11 mouse cellular contexts compared by ENCODE assay signal in genomic region chr7:83056101-83056935, GRCm38 (mm10).
DNase-seq lines count a peak whose midpoint lies in the region; ATAC-seq and TF ChIP-seq lines count a peak whose summit lies in the region.
"Had no signal": no experiment of that assay in that cellular context is flagged by ENCODE, and none has a peak within 500 bp of the region (broad histone marks: within the 10 kb centered on the region; RNA-seq: fewer than 3 reads in every experiment).

No protein-coding gene starts in this region.

- H3ac ChIP-seq in C2C12 (ENCODE audit: control insufficient read depth, insufficient read length, low read depth) = no peak overlapping the region

- H3K9me3 ChIP-seq in heart, embryonic 15.5 days (replicated peaks) = no peaks in the 10 kb centered on the region
- H3K9me3 ChIP-seq in embryonic facial prominence, embryonic 14.5 days (ENCODE audit: control insufficient read depth, low read length) = no peaks in the 10 kb centered on the region
- no peaks in the 10 kb centered on the region for H3K9me3 ChIP-seq in limb, embryonic 15.5 days
- no peaks in the 10 kb centered on the region for H3K9me3 ChIP-seq in midbrain, embryonic 16.5 days (replicated peaks; ENCODE audit: control insufficient read depth, low read length, poor library complexity, severe bottlenecking)

- H3K79me2 ChIP-seq in C2C12 (ENCODE audit: control insufficient read depth, insufficient read depth) = no peaks in the 10 kb centered on the region

- no peaks in the 10 kb centered on the region for H3K27me3 ChIP-seq in heart, embryonic 15.5 days
- H3K27me3 ChIP-seq in C2C12 (ENCODE audit: control insufficient read depth, insufficient read depth, insufficient read length) = no peaks in the 10 kb centered on the region
- H3K27me3 ChIP-seq in embryonic facial prominence, embryonic 14.5 days (replicated peaks; ENCODE audit: control insufficient read depth, insufficient read depth, low read length) = no peaks in the 10 kb centered on the region
- no peaks in the 10 kb centered on the region for H3K27me3 ChIP-seq in limb, embryonic 15.5 days
- no peaks in the 10 kb centered on the region for H3K27me3 ChIP-seq in midbrain, embryonic 16.5 days (ENCODE audit: control insufficient read depth, insufficient read depth, low read depth, low read length)

- ATAC-seq in heart, embryonic 15.5 days (replicated peaks; ENCODE audit: insufficient number of reproducible peaks, insufficient read depth, low FRiP score, low read depth) = peak; percentile 69
- peak; percentile 67 for ATAC-seq in embryonic facial prominence, embryonic 14.5 days (ENCODE audit: low read depth)
- peak; percentile 69; the same call in 1 of the 2 replicates for ATAC-seq in limb, embryonic 15.5 days (ENCODE audit: insufficient number of reproducible peaks, low FRiP score, low TSS enrichment, low read depth)
- ATAC-seq in midbrain, embryonic 16.5 days = no peak
- ATAC-seq: hindbrain, postnatal 0 days had no signal

- WGBS in heart, embryonic 15.5 days = 49% methylated on average over 13 of the region's 13 CpGs
- 64% methylated on average over 13 of the region's 13 CpGs for WGBS in embryonic facial prominence, embryonic 14.5 days
- WGBS in limb, embryonic 15.5 days = 61% methylated on average over 13 of the region's 13 CpGs
- WGBS in midbrain, embryonic 16.5 days = 90% methylated on average over 13 of the region's 13 CpGs

- no peak overlapping the region for H3K4me3 ChIP-seq in heart, embryonic 15.5 days
- H3K4me3 ChIP-seq in C2C12 (ENCODE audit: insufficient read depth, poor library complexity, severe bottlenecking) = no peak overlapping the region
- no peak overlapping the region for H3K4me3 ChIP-seq in embryonic facial prominence, embryonic 14.5 days (ENCODE audit: low read depth, low read length)
- H3K4me3 ChIP-seq in limb, embryonic 15.5 days = no peak overlapping the region
- H3K4me3 ChIP-seq in midbrain, embryonic 16.5 days (ENCODE audit: low read depth, low read length) = no peak overlapping the region

- H3K79me3 ChIP-seq in C2C12 (ENCODE audit: low read depth) = no peaks in the 10 kb centered on the region

- H3K4me2 ChIP-seq in heart, embryonic 15.5 days = no peak overlapping the region; the same call in 1 of the 2 replicates
- no peak overlapping the region for H3K4me2 ChIP-seq in embryonic facial prominence, embryonic 14.5 days (ENCODE audit: low read depth, low read length)
- H3K4me2 ChIP-seq in limb, embryonic 15.5 days = no peak overlapping the region
- no peak overlapping the region for H3K4me2 ChIP-seq in midbrain, embryonic 16.5 days (ENCODE audit: low read length)

- intact Hi-C loops in heart, postnatal 36 days (cut with DNase I) = no loop called here

- no peak for DNase-seq in heart, postnatal 36 days
- DNase-seq in embryonic facial prominence, embryonic 14.5 days (ENCODE audit: low spot score) = peak; percentile 85
- DNase-seq in adipocyte (ENCODE audit: low spot score) = no peak
- DNase-seq: kidney, postnatal 10 days; lung, postnatal 4 days had no signal

- no peak for TF ChIP-seq CTCF in C2C12 (IDR thresholded peaks at IDR 0.05; ENCODE audit: control insufficient read depth, insufficient read depth, insufficient read length)

- H3K36me3 ChIP-seq in heart, embryonic 15.5 days = no peaks in the 10 kb centered on the region
- H3K36me3 ChIP-seq in C2C12 (ENCODE audit: control insufficient read depth, insufficient read depth) = no peaks in the 10 kb centered on the region
- no peaks in the 10 kb centered on the region for H3K36me3 ChIP-seq in embryonic facial prominence, embryonic 14.5 days (ENCODE audit: control insufficient read depth, insufficient read depth, low read length)
- H3K36me3 ChIP-seq in limb, embryonic 15.5 days = no peaks in the 10 kb centered on the region
- H3K36me3 ChIP-seq in midbrain, embryonic 16.5 days (ENCODE audit: control insufficient read depth, insufficient read depth, low read length) = no peaks in the 10 kb centered on the region

- H3K27ac ChIP-seq in heart, embryonic 15.5 days = peak overlapping the region; percentile 48; the same call in 1 of the 2 replicates
- H3K27ac ChIP-seq in embryonic facial prominence, embryonic 14.5 days (replicated peaks; ENCODE audit: low read depth, low read length) = 0 out of 2 replicates have a peak overlapping the region, but pooled peaks have one; percentile 46
- H3K27ac ChIP-seq in limb, embryonic 15.5 days = peak overlapping the region; percentile 61
- no peak overlapping the region for H3K27ac ChIP-seq in midbrain, embryonic 16.5 days (ENCODE audit: low read length)
- H3K27ac ChIP-seq: hindbrain, postnatal 0 days; stomach, postnatal 0 days had no signal

- no peak overlapping the region for H3K9ac ChIP-seq in heart, embryonic 15.5 days
- H3K9ac ChIP-seq in embryonic facial prominence, embryonic 14.5 days (ENCODE audit: low read depth, low read length) = no peak overlapping the region
- H3K9ac ChIP-seq in limb, embryonic 15.5 days = no peak overlapping the region
- no peak overlapping the region for H3K9ac ChIP-seq in midbrain, embryonic 16.5 days (ENCODE audit: low read depth, low read length)

- H3K4me1 ChIP-seq in heart, embryonic 15.5 days (replicated peaks) = peaks cover 15% of the 10 kb centered on the region
- peaks cover 13% of the 10 kb centered on the region for H3K4me1 ChIP-seq in embryonic facial prominence, embryonic 14.5 days (ENCODE audit: control insufficient read depth, insufficient read depth, low read length)
- H3K4me1 ChIP-seq in limb, embryonic 15.5 days = peaks cover 18% of the 10 kb centered on the region
- H3K4me1 ChIP-seq in midbrain, embryonic 16.5 days (ENCODE audit: control insufficient read depth, insufficient read depth, low read length) = no peaks in the 10 kb centered on the region; the same call in 1 of the 2 replicates

TF ChIP-seq in C2C12, 6 proteins besides CTCF, POLR2A, EP300 and RAD21:
- TF ChIP-seq MAX (IDR thresholded peaks at IDR 0.05) (no peak), USF1 (IDR thresholded peaks at IDR 0.05; ENCODE audit: low read depth) (peak; percentile 71), FOSL1 (IDR thresholded peaks at IDR 0.05; ENCODE audit: insufficient read depth, low read length, poor library complexity, severe bottlenecking) (no peak), MYOG (IDR thresholded peaks at IDR 0.05; ENCODE audit: control insufficient read depth, extremely low read depth, insufficient read length) (no peak), CEBPB (IDR thresholded peaks at IDR 0.05; ENCODE audit: low read depth) (no peak), MYOD1 (IDR thresholded peaks at IDR 0.05; ENCODE audit: control insufficient read depth, insufficient read length, low read depth) (no peak)
